Mouse (Mus musculus): ENCODE data around the gene Fxyd3.
A peak's percentile ranks its signal among the peaks of the same experiment; 100 is the strongest.

Fxyd3 gene

DNA sequence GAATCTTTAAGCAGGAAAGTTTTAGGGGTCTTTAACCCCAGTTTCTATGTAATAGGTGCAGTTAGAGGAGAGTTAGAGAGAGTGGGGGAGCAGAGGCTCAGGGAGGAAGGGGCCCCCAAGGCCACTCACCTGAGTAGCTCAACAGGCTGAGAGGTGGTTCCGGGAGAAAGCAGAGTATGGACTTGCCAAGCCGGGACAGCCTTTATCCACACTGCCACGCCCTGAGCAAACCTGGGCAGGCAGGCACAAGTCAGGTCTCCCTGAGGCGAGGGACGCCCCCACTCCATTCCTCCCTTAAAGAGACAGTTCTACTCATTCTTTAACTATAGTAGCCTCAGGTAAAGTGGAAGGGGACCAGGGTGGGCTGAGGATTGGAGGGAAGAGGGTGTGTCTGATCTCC is at the start of gene Fxyd3:
TSS of gene Fxyd3 (minus strand) at position 213 of the 400 bp plus-strand sequence.
- DNase-seq, result no peak

DNA sequence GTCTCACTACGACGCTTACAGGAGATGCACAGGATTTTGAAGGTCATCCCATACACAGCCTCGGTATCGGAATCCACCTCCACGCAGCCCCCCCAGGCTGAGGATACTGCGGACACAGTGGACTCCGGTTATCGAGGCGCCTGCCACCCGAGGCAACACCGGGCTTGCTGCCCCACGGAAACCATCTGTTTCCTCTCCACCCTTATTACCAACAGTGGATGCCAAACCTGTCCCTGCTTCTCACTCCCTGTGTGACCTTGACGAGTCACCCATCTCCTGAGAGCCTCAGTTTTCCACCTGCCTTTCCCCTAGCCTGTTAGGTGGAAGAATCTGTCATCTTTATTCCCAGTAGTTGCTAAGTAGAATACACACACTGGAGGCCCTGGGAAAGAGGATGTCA is 48.6 kb upstream of the Fxyd3 start:
- peak; percentile 80 to 81 for DNase-seq

GRCm38 (mm10) chr7:31124381-31124780 is 47.9 kb upstream of the Fxyd3 start:
- peak in 1 of 2 experiments; percentile 36 for DNase-seq

- peak; percentile 32 to 41 for DNase-seq
Measured at GRCm38 (mm10) chr7:31123697-31124096, 47.2 kb upstream of the Fxyd3 start.

GRCm38 (mm10) chr7:31122641-31123631 is 46.4 kb upstream of the Fxyd3 start:
- peak; percentile 83 to 84 for DNase-seq

GRCm38 (mm10) chr7:31119556-31119955 is 43.1 kb upstream of the Fxyd3 start:
- DNase-seq, result no peak

- DNase-seq, result peak; percentile 73 to 77
Measured at GRCm38 (mm10) chr7:31118486-31118885, 42.0 kb upstream of the Fxyd3 start.

DNA sequence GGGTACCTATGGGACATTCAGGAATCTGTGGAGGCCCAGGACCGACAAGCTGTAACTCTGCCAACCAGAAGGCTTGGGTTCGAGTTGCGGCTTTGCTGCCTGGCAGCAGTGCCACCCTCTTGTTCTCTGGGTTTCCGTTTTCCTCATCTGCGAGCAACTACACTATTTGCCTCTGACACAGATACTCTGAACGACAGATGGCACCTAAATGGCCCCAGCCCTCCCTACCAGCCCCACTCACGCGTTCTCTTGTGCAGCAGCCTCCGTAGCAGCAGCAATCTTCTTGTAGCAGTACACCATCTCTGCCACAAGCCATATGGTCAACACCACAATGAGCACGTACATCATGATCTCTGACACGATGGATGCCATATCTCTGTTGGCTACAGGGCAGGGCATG is 41.0 kb upstream of the Fxyd3 start:
- peak; percentile 57 to 59 for DNase-seq

DNA sequence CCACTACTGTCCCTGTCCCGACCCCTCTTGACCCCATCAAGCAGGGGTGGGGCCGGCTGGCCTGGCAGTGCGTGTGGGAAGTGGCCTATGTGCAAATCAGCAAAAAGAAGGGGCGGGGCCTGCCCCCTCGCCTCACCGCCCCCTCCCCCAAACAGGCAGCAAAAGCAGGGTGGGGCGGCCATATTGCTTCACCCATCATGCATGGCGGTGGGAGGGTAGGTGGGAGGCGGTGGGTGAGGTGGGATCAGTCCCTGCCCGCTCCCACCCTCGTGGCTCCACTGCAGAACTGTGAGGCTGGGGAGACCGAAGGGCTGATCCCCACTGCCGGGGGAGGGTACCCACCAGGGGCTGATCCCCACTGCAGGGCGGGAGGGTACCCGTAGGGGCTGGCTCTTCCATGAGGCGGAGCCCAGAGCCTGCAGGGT is 40.2 kb upstream of the Fxyd3 start:
- DNase-seq, result peak in 1 of 2 experiments; percentile 31

DNA sequence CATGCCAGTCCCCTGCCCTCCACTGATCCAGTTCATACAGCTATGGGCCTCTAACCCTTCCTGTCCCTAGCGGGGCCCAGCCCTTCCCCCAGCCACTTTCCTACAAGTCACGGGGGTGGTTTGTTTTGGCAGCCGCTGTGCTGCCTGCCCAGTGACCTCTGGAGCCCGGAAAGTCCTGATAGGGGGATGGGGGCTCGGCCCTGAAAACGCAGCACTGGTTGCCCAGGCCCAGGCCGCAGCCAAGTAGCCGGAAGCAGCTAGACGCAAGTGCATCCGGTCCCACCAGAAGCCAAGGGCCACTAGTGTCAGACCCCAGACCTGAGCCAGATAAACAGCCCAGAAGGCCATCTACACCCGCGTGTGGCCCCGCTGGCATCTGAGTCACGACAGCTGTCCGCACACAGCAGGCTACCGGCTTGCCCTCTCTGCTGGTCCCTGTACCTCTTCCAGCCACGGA is 39.1 kb upstream of the Fxyd3 start:
- DNase-seq, result peak; percentile 69 to 73

GRCm38 (mm10) chr7:31115182-31115581 is 38.7 kb upstream of the Fxyd3 start, which contains the start of gene Hpn:
TSS of gene Hpn (minus strand) at chr7:31115290.
- DNase-seq, result peak in 1 of 2 experiments; percentile 43

DNA sequence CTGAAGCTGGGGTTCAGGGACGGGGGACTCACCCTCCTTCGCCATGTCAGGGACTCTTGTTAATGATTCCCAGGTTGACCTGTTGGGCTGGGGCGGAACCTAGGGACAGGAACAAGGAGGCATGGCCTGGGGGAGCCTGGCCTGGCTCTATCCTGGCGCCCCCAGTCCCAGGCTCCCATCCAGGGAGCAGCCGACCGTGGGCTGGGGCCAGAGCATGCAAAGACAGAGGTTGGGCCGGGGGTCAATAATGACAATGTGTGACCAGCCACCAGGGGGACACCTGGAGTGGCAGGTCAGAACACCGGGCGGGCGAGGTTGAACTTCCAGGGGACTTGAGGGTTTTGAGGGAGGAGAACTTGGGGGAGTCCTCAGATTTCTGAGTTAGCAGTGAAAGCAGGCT is 38.1 kb upstream of the Fxyd3 start:
- DNase-seq, result no peak

- no peak for DNase-seq
Measured at GRCm38 (mm10) chr7:31113800-31114199, 37.3 kb upstream of the Fxyd3 start.

DNA sequence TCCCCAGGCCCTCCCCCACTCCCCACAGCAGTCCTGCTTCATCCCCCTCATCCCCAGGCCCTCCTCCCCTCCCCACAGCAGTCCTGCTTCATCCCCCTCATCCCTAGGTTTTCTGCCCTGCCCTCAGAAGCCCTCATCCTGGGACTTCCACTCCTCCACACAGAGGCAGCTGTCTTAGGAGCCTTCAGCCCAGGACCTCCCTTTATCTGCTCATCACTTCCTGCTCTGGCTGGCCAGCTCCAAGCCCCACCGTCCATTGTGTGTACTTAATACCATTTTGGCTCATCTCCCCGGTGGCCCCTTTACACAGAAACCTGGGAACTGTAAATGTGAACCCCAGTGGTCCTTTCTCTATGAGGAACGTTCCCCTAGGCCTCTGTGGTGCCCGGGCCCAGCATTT is 35.5 kb upstream of the Fxyd3 start:
- no peak for DNase-seq

DNA sequence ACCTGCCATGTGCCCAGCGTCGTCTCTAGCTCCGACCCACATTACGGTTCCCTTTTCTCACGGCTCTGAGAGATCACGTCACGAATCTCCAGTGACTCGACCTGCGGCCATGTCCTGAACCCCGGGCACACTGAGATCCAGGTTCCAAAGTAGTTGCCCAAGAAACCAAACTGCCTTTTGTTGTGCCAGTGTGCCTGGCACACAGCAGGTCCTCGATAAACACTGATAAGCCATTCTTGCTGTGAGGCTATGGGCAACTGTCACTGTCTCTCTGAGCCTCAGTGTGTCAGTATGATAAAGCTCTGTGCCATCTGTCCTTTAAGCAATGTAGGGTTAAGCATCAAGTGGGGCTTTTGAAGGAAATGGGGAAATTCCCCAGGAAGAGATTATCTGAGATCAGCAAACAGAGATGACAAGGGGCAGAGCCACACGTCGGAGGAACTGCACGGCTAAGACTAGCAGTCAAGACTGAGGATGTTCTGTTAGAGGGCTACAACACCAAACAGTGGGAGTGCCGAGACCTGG is 34.4 kb upstream of the Fxyd3 start:
- no peak for DNase-seq

- no peak for DNase-seq
Measured at GRCm38 (mm10) chr7:31109796-31110195, 33.3 kb upstream of the Fxyd3 start.

DNA sequence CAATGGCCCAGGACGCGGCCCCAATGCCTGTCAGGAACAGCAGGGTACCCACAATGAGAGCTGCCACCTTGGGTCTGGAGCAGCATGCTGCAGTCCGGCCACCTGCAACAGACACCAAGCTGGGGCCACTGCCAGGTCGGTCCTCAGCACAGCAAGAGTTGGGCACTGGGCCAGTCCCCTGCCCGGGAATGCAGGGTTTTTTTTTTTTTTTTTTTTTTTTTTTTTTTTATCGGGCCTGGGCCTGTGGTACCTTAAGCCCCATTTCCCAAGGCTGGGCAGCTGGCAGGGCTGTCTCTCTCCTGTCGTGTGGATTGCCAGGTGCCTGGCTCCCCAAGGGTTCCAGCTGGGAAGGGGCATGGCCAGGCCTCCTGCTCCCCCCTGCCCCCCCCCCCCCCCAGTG is 32.6 kb upstream of the Fxyd3 start:
- DNase-seq, result peak; percentile 69 to 81

DNA sequence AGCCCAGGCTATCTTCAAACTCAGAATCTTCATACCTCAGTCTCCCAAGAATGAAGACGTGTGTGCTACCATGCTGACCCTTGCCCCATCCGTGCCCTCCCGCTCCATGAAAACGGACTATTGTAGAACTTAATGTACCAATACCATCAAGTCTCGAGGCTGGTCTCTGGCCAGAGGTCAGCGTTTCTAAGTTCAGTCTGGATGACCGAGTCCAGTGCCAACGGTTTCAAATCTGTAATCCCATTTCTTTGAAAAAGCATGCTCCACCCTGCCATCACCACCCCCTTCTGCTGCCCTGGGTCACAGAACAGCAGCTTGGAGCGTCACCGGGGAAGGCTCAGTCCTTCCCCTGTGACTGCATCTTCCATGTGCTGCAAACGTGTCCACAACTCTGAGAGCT is 31.3 kb upstream of the Fxyd3 start:
- no peak for DNase-seq

DNA sequence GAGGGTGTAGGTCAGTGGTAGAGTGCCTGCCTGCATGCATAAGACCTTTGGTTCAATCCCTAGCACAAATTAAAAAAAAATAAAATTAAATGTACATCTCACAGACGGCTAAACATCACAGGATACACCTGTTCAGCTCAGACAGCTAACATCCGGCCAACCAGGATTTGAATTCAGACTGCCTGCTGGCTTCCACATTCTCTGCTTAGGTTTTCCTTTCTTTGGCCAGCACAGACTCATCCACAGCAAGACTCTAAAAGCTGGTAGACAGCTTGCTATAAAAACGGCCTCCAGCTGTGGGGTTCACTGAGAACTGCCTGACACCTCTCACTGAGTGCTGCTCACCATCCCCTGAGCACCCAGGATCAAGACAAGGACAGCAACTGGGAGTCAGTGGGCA is 29.7 kb upstream of the Fxyd3 start:
- DNase-seq, result no peak

DNA sequence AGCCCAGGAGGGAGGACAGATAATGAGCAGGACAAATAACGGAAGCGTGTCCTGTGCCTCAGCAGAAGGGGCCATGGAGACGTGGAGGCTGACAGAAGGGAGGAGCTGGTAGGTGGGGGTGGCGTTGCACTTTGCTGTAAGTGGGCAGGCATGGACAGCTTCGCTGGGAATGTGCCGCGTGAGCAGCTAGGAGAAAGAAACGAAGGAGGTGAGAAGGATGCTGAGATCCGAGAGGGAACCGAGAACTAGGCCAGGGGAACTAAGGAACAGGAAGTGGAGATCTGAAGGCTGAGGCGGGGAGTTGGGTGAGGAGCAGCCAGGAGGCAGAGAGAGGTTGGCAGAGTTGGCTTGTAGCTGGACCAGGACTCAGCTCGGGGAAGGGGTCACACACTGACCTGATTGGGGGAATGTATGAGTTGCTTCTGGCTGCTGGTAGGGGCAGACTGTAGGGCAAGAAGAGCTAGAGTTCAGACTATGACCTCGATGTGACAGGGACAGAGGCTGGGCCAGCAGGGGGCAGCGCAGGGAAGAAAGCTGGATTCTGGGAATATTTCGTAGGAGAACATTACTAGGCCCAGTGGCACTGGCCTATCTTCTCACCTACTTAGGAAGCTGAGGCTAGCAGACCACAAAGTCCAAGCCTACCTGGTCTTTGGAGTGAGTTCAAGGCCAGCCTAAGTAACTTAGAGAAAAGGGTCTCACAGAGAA is 28.7 kb upstream of the Fxyd3 start:
- DNase-seq, result peak; percentile 73 to 77

DNA sequence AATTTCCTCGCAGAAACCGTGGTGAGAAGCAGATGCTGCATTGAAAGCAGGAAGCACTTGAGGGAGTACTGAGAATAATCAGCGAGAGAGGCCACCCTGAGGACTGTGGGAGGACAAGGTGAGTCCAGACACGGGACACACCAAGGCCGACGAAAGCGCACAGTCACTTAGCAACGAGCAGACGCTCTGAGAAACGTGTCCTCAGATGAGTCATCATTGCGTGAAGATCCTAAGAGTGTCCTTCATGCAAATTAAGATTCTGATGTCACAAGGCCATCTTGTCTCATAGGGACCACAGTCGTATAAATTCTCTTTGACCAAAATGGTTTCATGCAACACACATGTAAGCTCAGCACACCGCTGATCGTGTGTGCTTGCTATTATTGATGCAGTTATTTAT is 24.3 kb upstream of the Fxyd3 start:
- no peak for DNase-seq

GRCm38 (mm10) chr7:31099612-31099982 is 23.1 kb upstream of the Fxyd3 start:
- no peak for DNase-seq

Data from cerebellum, postnatal 36 days (tissue).